Mouse (Mus musculus): ENCODE measurements around the gene Dglucy.
A peak's percentile ranks its signal among the peaks of the same experiment; 100 is the strongest.
"Not testable (repeated sequence)": the region's sequence is repeated elsewhere in the genome, so short reads cannot be mapped to it uniquely, and the experiment has no call there.

Gene Dglucy

GRCm38 (mm10) chr12:100781428-100782120 is 2.7 kb downstream of the Dglucy start:
- no peak for DNase-seq

GRCm38 (mm10) chr12:100784152-100784551 is 5.3 kb downstream of the Dglucy start:
- no peak for DNase-seq

GRCm38 (mm10) chr12:100785344-100785743 is 6.5 kb downstream of the Dglucy start:
- no peak for DNase-seq

- DNase-seq, result no peak
These were observed 11.2 kb downstream of the Dglucy start for GRCm38 (mm10) chr12:100789981-100790550.

GRCm38 (mm10) chr12:100791425-100791824 is 12.6 kb downstream of the Dglucy start:
- DNase-seq, result no peak

- DNase-seq, result no peak
These were observed 15.8 kb downstream of the Dglucy start for GRCm38 (mm10) chr12:100794450-100795230.

GRCm38 (mm10) chr12:100795390-100796036 is 16.7 kb downstream of the Dglucy start:
- DNase-seq, result no peak

- not testable (repeated sequence) for DNase-seq
These were observed 24.5 kb downstream of the Dglucy start for GRCm38 (mm10) chr12:100803391-100803790.

- no peak for DNase-seq
These were observed 28.4 kb downstream of the Dglucy start for GRCm38 (mm10) chr12:100807280-100807679.

GRCm38 (mm10) chr12:100808609-100809280 is 29.9 kb downstream of the Dglucy start:
- peak; percentile 53 for DNase-seq

- DNase-seq, result no peak
These were observed 31.7 kb downstream of the Dglucy start for GRCm38 (mm10) chr12:100810542-100810941.

- DNase-seq, result no peak
These were observed 35.0 kb downstream of the Dglucy start for GRCm38 (mm10) chr12:100813901-100814300.

- no peak for DNase-seq
These were observed 35.8 kb downstream of the Dglucy start for GRCm38 (mm10) chr12:100814671-100815070.

GRCm38 (mm10) chr12:100816906-100817305 is 38.0 kb downstream of the Dglucy start:
- no peak for DNase-seq

GRCm38 (mm10) chr12:100819965-100820364 is 41.1 kb downstream of the Dglucy start:
- DNase-seq, result no peak

GRCm38 (mm10) chr12:100831021-100831420 is 52.2 kb downstream of the Dglucy start:
- DNase-seq, result no peak

- no peak for DNase-seq
These were observed 52.9 kb downstream of the Dglucy start for GRCm38 (mm10) chr12:100831629-100832325.

GRCm38 (mm10) chr12:100837208-100837607 is 58.4 kb downstream of the Dglucy start:
- DNase-seq, result no peak

- no peak for DNase-seq
These were observed 60.3 kb downstream of the Dglucy start for GRCm38 (mm10) chr12:100839079-100839600.

- DNase-seq, result no peak
These were observed 61.1 kb downstream of the Dglucy start for GRCm38 (mm10) chr12:100839926-100840325.

GRCm38 (mm10) chr12:100841211-100841792 is 62.4 kb downstream of the Dglucy start:
- peak; percentile 86 for DNase-seq
